Mouse (Mus musculus) lung, adult 18-20 months (tissue): ENCODE results near the gene Klrk1.
"Not testable (repeated sequence)": the region's sequence is repeated elsewhere in the genome, so short reads cannot be mapped to it uniquely, and the experiment has no call there.

Experiments
- DNase-seq, 2 experiments: peaks; one replicate each; pipeline ENCODE4 v3.0.0; 2022; ENCODE audit warnings: mixed read lengths in 2 of 2

Gene Klrk1

GRCm38 (mm10) chr6:129623735-129624134 lies at the start of gene Klrk1:
Gene Klrk1, minus strand, starts transcription at chr6:129623864.
- no peak for DNase-seq

- not testable (repeated sequence) for DNase-seq
Observed at GRCm38 (mm10) chr6:129661301-129661700, 37.6 kb upstream of the Klrk1 start.

- DNase-seq = not testable (repeated sequence)
Observed at GRCm38 (mm10) chr6:129660589-129660988, 36.9 kb upstream of the Klrk1 start, which contains the start of gene Klrc2. Gene Klrc2, minus strand, starts transcription at chr6:129660689.

GRCm38 (mm10) chr6:129644054-129644453 lies 20.4 kb upstream of the Klrk1 start:
- not testable (repeated sequence) for DNase-seq

- DNase-seq = not testable (repeated sequence)
Observed at GRCm38 (mm10) chr6:129643237-129643636, 19.6 kb upstream of the Klrk1 start, which contains the start of gene Klrc3. Gene Klrc3, minus strand, starts transcription at chr6:129643337.

- not testable (repeated sequence) for DNase-seq
Observed at GRCm38 (mm10) chr6:129631046-129631445, 7.4 kb upstream of the Klrk1 start.

- no peak for DNase-seq
Observed at GRCm38 (mm10) chr6:129608372-129608771, 15.3 kb downstream of the Klrk1 start.

- no peak for DNase-seq
Observed at GRCm38 (mm10) chr6:129591508-129591907, 32.2 kb downstream of the Klrk1 start, which contains the start of gene Klrd1. Gene Klrd1, plus strand, starts transcription at chr6:129591782.

- DNase-seq = no peak
Observed at GRCm38 (mm10) chr6:129583014-129583413, 40.6 kb downstream of the Klrk1 start.

- no peak for DNase-seq
Observed at GRCm38 (mm10) chr6:129581896-129582295, 41.8 kb downstream of the Klrk1 start.

GRCm38 (mm10) chr6:129581274-129581673 lies 42.4 kb downstream of the Klrk1 start:
- DNase-seq = no peak

- no peak for DNase-seq
Observed at GRCm38 (mm10) chr6:129577605-129578004, 46.1 kb downstream of the Klrk1 start, which contains the start of gene Klre1. Gene Klre1, plus strand, starts transcription at chr6:129577905.

GRCm38 (mm10) chr6:129575315-129575714 lies 48.3 kb downstream of the Klrk1 start:
- no peak for DNase-seq

GRCm38 (mm10) chr6:129565257-129565656 lies 58.4 kb downstream of the Klrk1 start:
- DNase-seq = no peak
